Mouse (Mus musculus) heart, embryonic 11.5 days (tissue): Measurements from ENCODE around the gene Dennd5b. TPM values are rescaled to one million over a fixed set of nuclear protein-coding genes. Genes with fewer than 3 reads are reported as not detected.

ENCODE experiments used
- ATAC-seq: fragments of 200-750 bp; cut with Nextera tagmentation; replicated peaks from 2 replicates; pipeline ENCODE4 v1.8.0; 2017; ENCODE audit warnings: moderate library complexity; ENCODE audit not compliant: insufficient number of reproducible peaks, low FRiP score, low TSS enrichment
- H3K27ac ChIP-seq: fragments of 300-500 bp; sonication (generic); 2 replicates; pipeline ENCODE4 v1.5.1; 2014; ENCODE audit warnings: mild to moderate bottlenecking, low read depth, low read length
- H3K27me3 ChIP-seq: fragments of 300-500 bp; sonication (generic); 2 replicates; pipeline ENCODE4 v1.6.1; 2014; ENCODE audit warnings: mild to moderate bottlenecking, low read length, mixed read lengths; ENCODE audit not compliant: control insufficient read depth, insufficient read depth
- H3K36me3 ChIP-seq: fragments of 300-500 bp; sonication (generic); 2 replicates; pipeline ENCODE4 v1.6.1; 2014; ENCODE audit warnings: mild to moderate bottlenecking, low read length, moderate library complexity, mixed read lengths; ENCODE audit not compliant: control insufficient read depth, insufficient read depth
- H3K4me1 ChIP-seq: fragments of 300-500 bp; sonication (generic); 2 replicates; pipeline ENCODE4 v1.6.1; 2014; ENCODE audit warnings: low read length; ENCODE audit not compliant: control insufficient read depth, insufficient read depth
- H3K4me2 ChIP-seq: fragments of 300-500 bp; sonication (generic); 2 replicates; pipeline ENCODE4 v1.6.1; 2014; ENCODE audit warnings: mild to moderate bottlenecking, moderate library complexity
- H3K4me3 ChIP-seq: fragments of 300-500 bp; sonication (generic); 2 replicates; pipeline ENCODE4 v1.5.1; 2014; ENCODE audit warnings: low read depth, low read length
- H3K9ac ChIP-seq: fragments of 300-500 bp; sonication (generic); 2 replicates; pipeline ENCODE4 v1.6.1; 2014; ENCODE audit warnings: mild to moderate bottlenecking, low read depth, low read length, moderate library complexity
- H3K9me3 ChIP-seq: fragments of 300-500 bp; sonication (generic); replicated peaks from 2 replicates; pipeline ENCODE4 v1.6.1; 2016; ENCODE audit warnings: low read length; ENCODE audit not compliant: control insufficient read depth
- WGBS: fragments of 180-500 bp; shearing (Covaris S2); extraction: QIAGEN DNeasy Blood & Tissue Kit; methylation state at CpG from one replicate; pipeline ENCODE4 v1.1.7; 2014; ENCODE audit not compliant: insufficient replicate concordance; 5-methylcytosine and 5-hydroxymethylcytosine counted together
- polyA plus RNA-seq: library from polyadenylated mRNA; unstranded; fragments of >200 nt; fragmentation: Nextera tagmentation; extraction: Ambion mirVana; gene quantifications from 2 replicates; pipeline ENCODE4 v1.2.1, GENCODE M21; 2014

Gene Dennd5b
- polyA plus RNA-seq, 1 experiment from 2014 or later = 11.1 TPM

GRCm38 (mm10) chr6:148958712-148959111 lies 142.8 kb downstream of the Dennd5b start:
- no peak overlapping the region for H3K4me2 ChIP-seq
- H3K9ac ChIP-seq = no peak overlapping the region
- no peaks in the 10 kb centered on the region for H3K9me3 ChIP-seq
- WGBS = 77% methylated on average over 1 of the region's 1 CpGs
- peaks cover 8% of the 10 kb centered on the region; the same call in 1 of the 2 replicates for H3K4me1 ChIP-seq
- H3K4me3 ChIP-seq = no peak overlapping the region
- no peak for ATAC-seq
- no peaks in the 10 kb centered on the region for H3K27me3 ChIP-seq
- no peaks in the 10 kb centered on the region for H3K36me3 ChIP-seq
- no peak overlapping the region for H3K27ac ChIP-seq

GRCm38 (mm10) chr6:148957046-148957445 lies 144.4 kb downstream of the Dennd5b start:
- H3K4me2 ChIP-seq = no peak overlapping the region
- WGBS = 88% methylated on average over 3 of the region's 3 CpGs
- peaks cover 8% of the 10 kb centered on the region; the same call in 1 of the 2 replicates for H3K4me1 ChIP-seq
- H3K9ac ChIP-seq = no peak overlapping the region
- no peak overlapping the region for H3K27ac ChIP-seq
- H3K36me3 ChIP-seq = no peaks in the 10 kb centered on the region
- H3K4me3 ChIP-seq = no peak overlapping the region
- H3K9me3 ChIP-seq = no peaks in the 10 kb centered on the region
- ATAC-seq = no peak
- no peaks in the 10 kb centered on the region for H3K27me3 ChIP-seq

GRCm38 (mm10) chr6:148955641-148956420 lies 145.6 kb downstream of the Dennd5b start:
- H3K27me3 ChIP-seq = no peaks in the 10 kb centered on the region
- 0 out of 2 replicates have a peak overlapping the region, but pooled peaks have one; percentile 0 for H3K4me2 ChIP-seq
- peak; percentile 70; the same call in 1 of the 2 replicates for ATAC-seq
- H3K36me3 ChIP-seq = no peaks in the 10 kb centered on the region
- 0 out of 2 replicates have a peak overlapping the region, but pooled peaks have one; percentile 29 for H3K27ac ChIP-seq
- no peak overlapping the region for H3K4me3 ChIP-seq
- H3K4me1 ChIP-seq = peaks cover 8% of the 10 kb centered on the region; the same call in 1 of the 2 replicates
- no peaks in the 10 kb centered on the region for H3K9me3 ChIP-seq
- H3K9ac ChIP-seq = no peak overlapping the region

- 42% methylated on average over 11 of the region's 11 CpGs for WGBS
These were observed 154.5 kb downstream of the Dennd5b start for GRCm38 (mm10) chr6:148946881-148947405.

GRCm38 (mm10) chr6:148946409-148946742 lies 155.1 kb downstream of the Dennd5b start, which contains the start of gene Sinhcaf:
Sinhcaf (minus strand) TSS chr6:148946467.
- Histone ChIP-seq H3K9ac (peak within 1 kb of the TSS; percentile 99), H3K27ac (peak within 1 kb of the TSS; percentile 81), H3K36me3 (no peaks in the 10 kb centered on the region), H3K4me3 (peak within 1 kb of the TSS; percentile 74), H3K27me3 (no peaks in the 10 kb centered on the region), H3K9me3 (no peaks in the 10 kb centered on the region), H3K4me2 (peak within 1 kb of the TSS; percentile 83), H3K4me1 (peaks cover 9% of the 10 kb centered on the region; the same call in 1 of the 2 replicates)
- peak; percentile 91 for ATAC-seq
- WGBS = under 1% methylated on average over 47 of the region's 47 CpGs

More at GRCm38 (mm10) chr6:148946881-148947405, 154.5 kb downstream of the Dennd5b start:
- no peak for ATAC-seq
- Histone ChIP-seq H3K4me1 (peaks cover 9% of the 10 kb centered on the region; the same call in 1 of the 2 replicates), H3K9me3 (no peaks in the 10 kb centered on the region), H3K4me2 (peak overlapping the region; percentile 83), H3K9ac (peak overlapping the region; percentile 99), H3K36me3 (no peaks in the 10 kb centered on the region), H3K4me3 (peak overlapping the region; percentile 74), H3K27me3 (no peaks in the 10 kb centered on the region), H3K27ac (peak overlapping the region; percentile 81)

GRCm38 (mm10) chr6:148945509-148946408 lies 155.7 kb downstream of the Dennd5b start:
- Histone ChIP-seq H3K9me3 (no peaks in the 10 kb centered on the region), H3K4me2 (peak overlapping the region; percentile 83), H3K27ac (peak overlapping the region; percentile 81), H3K36me3 (no peaks in the 10 kb centered on the region), H3K4me1 (peaks cover 9% of the 10 kb centered on the region; the same call in 1 of the 2 replicates), H3K27me3 (no peaks in the 10 kb centered on the region), H3K4me3 (peak overlapping the region; percentile 74), H3K9ac (peak overlapping the region; percentile 99)
- WGBS = under 1% methylated on average over 73 of the region's 75 CpGs
- peak; percentile 20 for ATAC-seq

GRCm38 (mm10) chr6:148944767-148945508 lies 156.5 kb downstream of the Dennd5b start:
- no peaks in the 10 kb centered on the region for H3K27me3 ChIP-seq
- H3K27ac ChIP-seq = peak overlapping the region; percentile 81
- H3K4me3 ChIP-seq = peak overlapping the region; percentile 74
- peak overlapping the region; percentile 83 for H3K4me2 ChIP-seq
- peak; percentile 72 for ATAC-seq
- under 1% methylated on average over 87 of the region's 92 CpGs for WGBS
- peak overlapping the region; percentile 99 for H3K9ac ChIP-seq
- H3K4me1 ChIP-seq = peaks cover 9% of the 10 kb centered on the region; the same call in 1 of the 2 replicates
- no peaks in the 10 kb centered on the region for H3K9me3 ChIP-seq
- H3K36me3 ChIP-seq = no peaks in the 10 kb centered on the region
